Mouse (Mus musculus) neural tube, embryonic 15.5 days (tissue): ENCODE measurements around the gene Aoc2. TPM values are rescaled to one million over a fixed set of nuclear protein-coding genes. Genes with fewer than 3 reads are reported as not detected.
"Not testable (repeated sequence)": the region's sequence is repeated elsewhere in the genome, so short reads cannot be mapped to it uniquely, and the experiment has no call there.

ENCODE experiments used
- ATAC-seq: fragments of 200-750 bp; cut with Nextera tagmentation; 2 replicates; pipeline ENCODE4 v1.8.0; 2017; ENCODE audit warnings: mild to moderate bottlenecking, moderate TSS enrichment, moderate library complexity; ENCODE audit not compliant: low FRiP score
- H3K27ac ChIP-seq: fragments of 300-500 bp; sonication (generic); replicated peaks from 2 replicates; pipeline ENCODE4 v1.5.1; 2015; ENCODE audit warnings: mild to moderate bottlenecking, inconsistent platforms
- H3K27me3 ChIP-seq: fragments of 300-500 bp; sonication (generic); replicated peaks from 2 replicates; pipeline ENCODE4 v1.6.1; 2015; ENCODE audit warnings: inconsistent platforms
- H3K36me3 ChIP-seq: fragments of 300-500 bp; sonication (generic); 2 replicates; pipeline ENCODE4 v1.6.1; 2015; ENCODE audit warnings: inconsistent platforms
- H3K4me1 ChIP-seq: fragments of 300-500 bp; sonication (generic); 2 replicates; pipeline ENCODE4 v1.6.1; 2015; ENCODE audit warnings: inconsistent platforms
- H3K4me2 ChIP-seq: fragments of 300-500 bp; sonication (generic); 2 replicates; pipeline ENCODE4 v1.6.1; 2015; ENCODE audit warnings: inconsistent platforms, mild to moderate bottlenecking, moderate library complexity
- H3K4me3 ChIP-seq: fragments of 300-500 bp; sonication (generic); replicated peaks from 2 replicates; pipeline ENCODE4 v1.5.1; 2015; ENCODE audit warnings: mild to moderate bottlenecking, inconsistent platforms
- H3K9ac ChIP-seq: fragments of 300-500 bp; sonication (generic); replicated peaks from 2 replicates; pipeline ENCODE4 v1.6.1; 2015; ENCODE audit warnings: mild to moderate bottlenecking, inconsistent platforms
- H3K9me3 ChIP-seq: fragments of 300-500 bp; sonication (generic); replicated peaks from 2 replicates; pipeline ENCODE4 v1.6.1; 2016; ENCODE audit warnings: inconsistent platforms
- WGBS: fragments of 180-500 bp; shearing (Covaris S2); methylation state at CpG from one replicate; pipeline ENCODE4 v1.1.7; 2015; ENCODE audit warnings: mixed read lengths; 5-methylcytosine and 5-hydroxymethylcytosine counted together
- microRNA-seq: library from miRNA; unstranded; fragments of <30 nt; microRNA quantifications from one replicate; pipeline ENCODE4, GENCODE M21; 2017
- polyA plus RNA-seq: library from polyadenylated mRNA; unstranded; fragments of >200 nt; fragmentation: Nextera tagmentation; extraction: Ambion mirVana; gene quantifications from 2 replicates; pipeline ENCODE4 v1.2.1, GENCODE M21; 2015

Gene Aoc2
- polyA plus RNA-seq, 1 experiment from 2014 or later: 1.7 TPM

- Histone ChIP-seq H3K4me3 (no peak overlapping the region), H3K36me3 (no peaks in the 10 kb centered on the region), H3K4me2 (no peak overlapping the region), H3K4me1 (no peaks in the 10 kb centered on the region), H3K9me3 (no peaks in the 10 kb centered on the region), H3K27me3 (no peaks in the 10 kb centered on the region), H3K9ac (no peak overlapping the region), H3K27ac (no peak overlapping the region)
- 75% methylated on average over 3 of the region's 3 CpGs for WGBS
- ATAC-seq: no peak
These were observed 35.8 kb downstream of the Aoc2 start for GRCm38 (mm10) chr11:101360651-101361113.

- no peaks in the 10 kb centered on the region for H3K27me3 ChIP-seq
- H3K27ac ChIP-seq: no peak overlapping the region
- no peak overlapping the region for H3K4me2 ChIP-seq
- no peaks in the 10 kb centered on the region for H3K4me1 ChIP-seq
- no peaks in the 10 kb centered on the region for H3K36me3 ChIP-seq
- H3K9ac ChIP-seq: no peak overlapping the region
- H3K4me3 ChIP-seq: no peak overlapping the region
- ATAC-seq: no peak
- 83% methylated on average over 5 of the region's 5 CpGs for WGBS
- no peaks in the 10 kb centered on the region for H3K9me3 ChIP-seq
These were observed 39.7 kb downstream of the Aoc2 start for GRCm38 (mm10) chr11:101364531-101364931.

- H3K36me3 ChIP-seq: no peaks in the 10 kb centered on the region
- no peak for ATAC-seq
- H3K27me3 ChIP-seq: no peaks in the 10 kb centered on the region
- H3K27ac ChIP-seq: no peak within 1 kb of the TSS
- no peak within 1 kb of the TSS for H3K4me2 ChIP-seq
- H3K4me3 ChIP-seq: no peak within 1 kb of the TSS
- H3K9ac ChIP-seq: no peak within 1 kb of the TSS
- 90% methylated on average over 8 of the region's 8 CpGs for WGBS
- no peaks in the 10 kb centered on the region for H3K4me1 ChIP-seq
- no peaks in the 10 kb centered on the region for H3K9me3 ChIP-seq
These were observed 42.6 kb downstream of the Aoc2 start, which contains the start of gene G6pc for GRCm38 (mm10) chr11:101367326-101367935. G6pc (plus strand) TSS chr11:101367561.

- H3K4me2 ChIP-seq: no peak overlapping the region
- no peaks in the 10 kb centered on the region for H3K9me3 ChIP-seq
- no peak overlapping the region for H3K4me3 ChIP-seq
- H3K9ac ChIP-seq: no peak overlapping the region
- ATAC-seq: no peak
- H3K27ac ChIP-seq: no peak overlapping the region
- H3K4me1 ChIP-seq: no peaks in the 10 kb centered on the region
- 86% methylated on average over 5 of the region's 5 CpGs for WGBS
- no peaks in the 10 kb centered on the region for H3K27me3 ChIP-seq
- H3K36me3 ChIP-seq: no peaks in the 10 kb centered on the region
These were observed 45.3 kb downstream of the Aoc2 start for GRCm38 (mm10) chr11:101370141-101370540.

GRCm38 (mm10) chr11:101374421-101374938 lies 49.6 kb downstream of the Aoc2 start:
- no peak for ATAC-seq
- H3K4me3 ChIP-seq: no peak overlapping the region
- H3K36me3 ChIP-seq: no peaks in the 10 kb centered on the region
- H3K27ac ChIP-seq: no peak overlapping the region
- H3K9ac ChIP-seq: no peak overlapping the region
- no peak overlapping the region for H3K4me2 ChIP-seq
- no peaks in the 10 kb centered on the region for H3K9me3 ChIP-seq
- H3K4me1 ChIP-seq: no peaks in the 10 kb centered on the region
- 69% methylated on average over 7 of the region's 7 CpGs for WGBS
- no peaks in the 10 kb centered on the region for H3K27me3 ChIP-seq

GRCm38 (mm10) chr11:101378196-101378595 lies 53.3 kb downstream of the Aoc2 start:
- not testable (repeated sequence) for H3K9me3 ChIP-seq, ATAC-seq, H3K36me3 ChIP-seq, H3K4me2 ChIP-seq, H3K27me3 ChIP-seq, H3K4me3 ChIP-seq, H3K27ac ChIP-seq, H3K9ac ChIP-seq, H3K4me1 ChIP-seq
- 93% methylated on average over 8 of the region's 8 CpGs for WGBS

GRCm38 (mm10) chr11:101378926-101379325 lies 54.1 kb downstream of the Aoc2 start:
- 85% methylated on average over 6 of the region's 6 CpGs for WGBS
- no peaks in the 10 kb centered on the region for H3K27me3 ChIP-seq
- no peaks in the 10 kb centered on the region for H3K36me3 ChIP-seq
- no peak overlapping the region for H3K4me3 ChIP-seq
- no peaks in the 10 kb centered on the region for H3K9me3 ChIP-seq
- H3K27ac ChIP-seq: no peak overlapping the region
- no peaks in the 10 kb centered on the region for H3K4me1 ChIP-seq
- ATAC-seq: no peak
- H3K9ac ChIP-seq: no peak overlapping the region
- no peak overlapping the region for H3K4me2 ChIP-seq

Small RNAs within 50 kb of the gene (microRNA-seq; reads per million reads assigned to microRNA genes)
- not detected for gene Gm25593

Other genes with a start within 250 kb of the Aoc2 start
- 0.22 and 0.29 TPM in 2 replicates for gene Hsd17b1, start 246.7 kb upstream of the Aoc2 start, polyA plus RNA-seq
- 37.5 and 39.6 TPM in 2 replicates for gene Coasy, start 242.5 kb upstream of the Aoc2 start, polyA plus RNA-seq
- gene Mlx, start 237.8 kb upstream of the Aoc2 start, polyA plus RNA-seq: 94.2 and 96.6 TPM in 2 replicates
- 17.7 and 22.4 TPM in 2 replicates for gene Psmc3ip, start 229.6 kb upstream of the Aoc2 start, polyA plus RNA-seq
- 23.5 and 26.0 TPM in 2 replicates for gene Retreg3, start 205.2 kb upstream of the Aoc2 start, polyA plus RNA-seq
- 68.4 and 73.7 TPM in 2 replicates for gene Tubg1, start 205.1 kb upstream of the Aoc2 start, polyA plus RNA-seq
- 49.9 and 60.7 TPM in 2 replicates for gene Tubg2, start 169.2 kb upstream of the Aoc2 start, polyA plus RNA-seq
- 11.2 and 12.3 TPM in 2 replicates for gene Cntnap1, start 154.5 kb upstream of the Aoc2 start, polyA plus RNA-seq
- 9.2 and 9.5 TPM in 2 replicates for gene Plekhh3, start 153.7 kb upstream of the Aoc2 start, polyA plus RNA-seq
- 0.51 and 0.70 TPM in 2 replicates for gene Ccr10, start 149.6 kb upstream of the Aoc2 start, polyA plus RNA-seq
- gene Ezh1, start 98.6 kb upstream of the Aoc2 start, polyA plus RNA-seq: 25.4 and 26.1 TPM in 2 replicates
- gene Ramp2, start 79.0 kb upstream of the Aoc2 start, polyA plus RNA-seq: 105 and 107 TPM in 2 replicates
- gene Vps25, start 71.4 kb upstream of the Aoc2 start, polyA plus RNA-seq: 123 and 128 TPM in 2 replicates
- gene Wnk4, start 64.5 kb upstream of the Aoc2 start, polyA plus RNA-seq: 5.1 and 7.0 TPM in 2 replicates
- 0.77 and 0.80 TPM in 2 replicates for gene Cntd1, start 46.1 kb upstream of the Aoc2 start, polyA plus RNA-seq
- 213 and 237 TPM in 2 replicates for gene Coa3, start 45.9 kb upstream of the Aoc2 start, polyA plus RNA-seq
- gene Becn1, start 22.8 kb upstream of the Aoc2 start, polyA plus RNA-seq: 172 and 175 TPM in 2 replicates
- gene Psme3, start 8.8 kb upstream of the Aoc2 start, polyA plus RNA-seq: 108 and 123 TPM in 2 replicates
- 0.20 and 0.38 TPM in 2 replicates for gene Aoc3, start 5.5 kb downstream of the Aoc2 start, polyA plus RNA-seq
- gene G6pc, start 42.5 kb downstream of the Aoc2 start, polyA plus RNA-seq: not detected in 2 replicates
- gene Aarsd1, start 92.6 kb downstream of the Aoc2 start, polyA plus RNA-seq: 88.1 and 94.0 TPM in 2 replicates
- gene Gm27029, start 99.7 kb downstream of the Aoc2 start, polyA plus RNA-seq: 7.7 and 10.6 TPM in 2 replicates
- 28.7 and 29.0 TPM in 2 replicates for gene Rundc1, start 100.0 kb downstream of the Aoc2 start, polyA plus RNA-seq
- 4.3 and 4.5 TPM in 2 replicates for gene Ptges3l, start 100.3 kb downstream of the Aoc2 start, polyA plus RNA-seq
- gene Rpl27, start 117.2 kb downstream of the Aoc2 start, polyA plus RNA-seq: 245 and 254 TPM in 2 replicates
- 3.9 and 17.0 TPM in 2 replicates for gene Ifi35, start 123.3 kb downstream of the Aoc2 start, polyA plus RNA-seq
- gene Rnd2, start 139.9 kb downstream of the Aoc2 start, polyA plus RNA-seq: 63.6 and 71.7 TPM in 2 replicates
- 95.4 and 105 TPM in 2 replicates for gene Vat1, start 141.2 kb downstream of the Aoc2 start, polyA plus RNA-seq
- gene Brca1, start 226.9 kb downstream of the Aoc2 start, polyA plus RNA-seq: 1.4 and 4.1 TPM in 2 replicates
- gene Nbr1, start 227.1 kb downstream of the Aoc2 start, polyA plus RNA-seq: 78.7 and 80.3 TPM in 2 replicates